Mouse (Mus musculus) spleen, adult 2 months (tissue): ENCODE measurements around the gene Prkcb.

Source experiments
- CTCF ChIP-seq: fragments of 200-500 bp; IDR thresholded peaks from 2 replicates; pipeline ENCODE4 v1.5.1; 2011; ENCODE audit warnings: mild to moderate bottlenecking, inconsistent platforms; ENCODE audit not compliant: insufficient read depth, insufficient read length, insufficient replicate concordance; ENCODE audit errors: extremely low read depth
- POLR2A ChIP-seq: fragments of 200-500 bp; IDR thresholded peaks from 2 replicates; pipeline ENCODE4 v1.6.1; 2011; ENCODE audit warnings: low read depth, low read length, inconsistent platforms

DNA sequence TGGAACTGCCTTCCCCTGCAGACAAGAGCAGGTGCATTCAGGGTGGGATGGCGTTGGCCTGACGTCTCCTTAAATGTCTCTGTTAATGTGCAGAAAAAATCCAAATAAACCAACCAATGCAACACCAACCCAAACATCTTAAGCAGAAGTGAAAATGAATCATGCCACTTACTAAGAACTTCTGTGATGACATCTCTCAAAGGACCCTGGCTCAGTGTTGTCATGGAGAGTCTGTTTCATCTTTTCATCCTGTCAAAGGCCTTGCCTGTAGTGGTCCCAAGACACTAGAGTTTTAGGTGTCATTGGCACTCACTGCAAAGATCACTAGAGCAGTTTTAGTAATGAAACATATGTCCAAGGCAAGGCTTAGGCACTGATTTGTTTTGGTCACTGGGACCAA lies 16.2 kb upstream of the Prkcb start:
- TF ChIP-seq POLR2A (no peak), CTCF (no peak)
